Mouse (Mus musculus) skeletal muscle tissue, adult 2 months (tissue): ENCODE data around the gene Mef2c.

Experiments
- DNase-seq: peaks from one replicate; pipeline ENCODE4 v3.0.0-alpha.2; 2012; ENCODE audit warnings: low read depth, low spot score

Gene Mef2c

DNA sequence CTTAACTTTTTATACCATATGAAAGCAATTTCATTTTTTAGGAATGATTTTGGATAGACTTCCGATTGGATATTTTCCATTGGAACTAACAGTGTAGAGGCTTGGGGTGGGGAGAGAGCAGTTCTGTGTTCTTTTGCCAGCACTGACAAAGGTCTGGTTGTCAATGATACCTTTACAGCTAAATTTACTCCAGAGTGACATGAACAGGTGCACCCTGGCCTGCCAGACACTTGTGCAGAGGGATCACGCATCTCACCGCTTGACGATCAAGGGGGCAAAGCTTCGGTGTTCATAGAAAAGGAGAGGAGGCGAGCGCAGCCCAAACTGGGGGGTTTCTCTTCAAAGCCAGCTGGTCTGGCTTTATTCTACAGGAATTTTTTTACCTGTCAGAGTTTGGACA, at the start of gene Mef2c:
TSS of gene Mef2c (plus strand) at position 116 of the 400 bp plus-strand sequence.
- peak; percentile 95 for DNase-seq

DNA sequence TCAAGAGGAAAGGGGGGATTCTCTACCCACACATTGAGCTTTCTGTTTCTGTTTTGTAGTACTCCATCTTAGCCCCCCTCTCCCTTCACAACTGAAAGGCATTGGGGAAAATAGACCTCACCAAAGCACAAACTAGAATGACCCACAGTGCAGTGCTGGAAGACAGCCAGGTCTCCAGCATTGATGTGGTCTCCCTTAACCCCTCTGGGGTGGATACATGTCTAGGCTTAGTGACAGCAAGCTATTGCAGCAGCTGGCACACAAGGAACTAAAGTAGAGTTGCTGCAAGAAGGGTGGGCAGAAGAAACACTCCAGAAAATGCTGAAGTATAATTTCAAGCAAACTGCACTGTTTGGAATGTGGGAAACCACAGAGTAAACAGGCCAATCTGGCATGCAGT, 45.1 kb upstream of the Mef2c start:
- DNase-seq, result no peak

DNA sequence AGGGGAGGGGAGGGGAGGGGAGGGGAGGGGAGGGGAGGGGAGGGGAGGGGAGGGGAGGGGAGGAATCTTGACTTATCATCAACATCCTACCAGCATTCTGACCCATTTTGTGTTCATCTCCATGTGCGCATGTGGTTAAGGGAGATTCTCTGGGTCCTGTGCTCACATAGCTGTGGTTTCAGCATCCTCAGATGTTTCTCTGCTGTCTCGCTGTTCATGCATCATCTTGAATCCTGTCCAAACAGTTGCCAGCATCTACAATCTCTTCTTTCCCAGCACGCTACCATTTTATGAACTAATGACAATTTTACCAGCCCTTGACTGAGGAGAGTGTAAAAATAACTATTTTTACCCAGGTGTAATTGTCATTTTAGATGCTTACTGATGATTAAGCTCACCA, 44.2 kb upstream of the Mef2c start:
- no peak for DNase-seq

DNA sequence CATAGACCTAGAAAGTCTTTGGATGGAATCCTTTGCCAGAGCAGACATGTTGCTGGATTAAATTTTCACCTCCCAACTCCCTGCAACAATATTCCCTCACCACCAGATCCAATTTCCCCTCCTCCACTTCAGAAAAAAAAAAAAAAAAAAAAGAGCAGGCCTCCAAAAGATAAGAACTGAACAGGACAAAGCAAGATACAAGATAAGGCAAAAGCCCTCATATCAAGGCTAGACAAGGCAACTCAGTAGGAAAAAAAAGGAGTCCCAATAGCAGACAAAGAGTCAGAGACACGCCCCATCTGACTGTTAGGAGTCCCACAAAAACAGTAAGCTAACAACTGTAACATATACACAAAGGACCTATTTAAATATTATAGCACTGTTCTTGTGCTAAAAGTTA, 43.2 kb upstream of the Mef2c start:
- no peak for DNase-seq

DNA sequence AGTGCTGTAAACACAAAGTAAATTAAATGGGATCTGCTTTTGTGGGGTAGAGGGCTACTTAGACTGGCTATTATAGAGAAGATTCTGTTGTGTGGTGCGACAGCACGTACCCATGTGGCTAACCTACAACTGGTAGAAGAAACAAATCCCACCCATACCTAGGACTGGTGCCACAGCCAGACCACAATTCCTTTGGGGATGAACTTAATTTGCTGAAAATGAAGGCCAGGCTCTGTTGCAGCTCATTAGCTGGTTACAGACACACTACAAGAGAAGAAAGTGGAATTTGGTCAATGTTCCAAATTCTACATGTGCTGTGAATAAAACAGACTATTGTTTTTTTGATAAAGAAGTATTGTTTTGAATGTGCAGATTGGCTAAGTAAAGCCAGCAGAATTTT, 42.3 kb upstream of the Mef2c start:
- no peak for DNase-seq

DNA sequence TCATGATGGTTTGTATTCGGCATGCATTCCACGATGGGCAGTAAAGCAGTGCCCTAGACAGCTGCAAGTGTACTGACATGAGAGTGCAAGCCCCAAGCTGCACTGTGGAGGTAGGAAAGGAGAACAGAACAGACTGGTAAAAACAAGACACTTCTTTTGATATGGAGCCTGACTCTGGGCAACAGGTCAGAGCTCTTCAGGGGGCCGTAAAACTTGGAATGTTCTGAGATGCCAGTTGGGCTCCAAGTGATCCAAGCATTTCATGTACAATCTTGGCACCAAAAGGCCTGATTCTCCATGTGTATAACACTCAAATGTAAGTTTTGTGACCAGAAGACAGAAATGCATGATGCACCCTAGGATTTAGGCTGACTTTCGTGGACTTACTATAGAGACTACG, 37.1 kb upstream of the Mef2c start:
- no peak for DNase-seq

DNA sequence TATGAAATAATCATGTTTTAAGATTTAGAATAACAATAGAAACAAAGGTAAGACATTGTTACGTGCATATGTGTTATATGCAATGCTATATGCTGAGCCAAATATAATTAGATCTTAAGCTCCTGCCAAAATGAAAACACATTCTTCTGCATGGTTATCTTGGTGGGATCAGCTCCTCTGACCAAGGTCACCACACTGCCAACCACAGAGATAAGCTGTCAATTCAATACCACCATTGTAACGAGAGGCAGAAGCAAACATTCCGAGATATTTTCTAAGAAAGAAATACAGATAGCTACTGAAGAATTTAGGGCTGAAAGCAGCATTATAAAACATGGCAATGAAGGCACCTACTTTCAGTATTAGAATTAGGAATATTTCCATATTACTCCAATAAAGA, 35.0 kb upstream of the Mef2c start:
- DNase-seq, result no peak

DNA sequence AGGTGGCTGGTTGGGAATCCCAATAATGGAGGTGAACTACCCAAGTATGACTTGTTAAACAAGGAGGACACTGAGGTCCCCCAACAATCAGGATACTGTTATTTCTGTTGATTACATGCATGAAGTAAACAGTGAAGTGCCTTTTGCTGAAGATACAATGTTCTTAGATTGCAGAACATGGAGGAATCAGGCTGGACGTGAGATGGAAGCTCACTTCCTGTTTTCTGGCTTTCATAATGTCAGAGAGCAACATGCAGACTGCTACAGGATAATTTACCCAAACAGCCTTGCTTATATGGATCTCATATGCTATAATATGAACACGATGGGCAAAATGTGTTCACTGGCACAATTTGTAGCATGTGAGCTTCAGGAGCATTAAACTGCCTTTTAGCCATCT, 30.1 kb upstream of the Mef2c start:
- no peak for DNase-seq

DNA sequence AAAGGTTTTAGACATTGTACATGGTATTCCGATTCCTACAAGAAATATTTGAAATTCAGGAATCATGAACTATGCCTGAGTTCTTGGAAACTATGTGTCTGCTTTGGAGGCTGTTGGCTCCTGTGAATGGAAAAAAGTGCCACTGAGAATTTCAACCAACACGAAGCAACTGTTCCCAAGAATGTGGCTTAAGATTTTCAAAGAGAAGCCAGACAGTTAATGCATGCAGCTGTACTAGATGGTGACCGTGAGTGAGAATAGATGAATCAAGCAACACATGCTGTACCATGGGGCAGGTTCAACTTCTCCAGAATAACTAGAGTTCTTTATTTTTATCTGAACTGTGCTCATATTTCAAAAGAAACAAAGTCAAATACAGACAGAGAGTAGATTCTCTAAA, 23.4 kb upstream of the Mef2c start:
- no peak for DNase-seq

DNA sequence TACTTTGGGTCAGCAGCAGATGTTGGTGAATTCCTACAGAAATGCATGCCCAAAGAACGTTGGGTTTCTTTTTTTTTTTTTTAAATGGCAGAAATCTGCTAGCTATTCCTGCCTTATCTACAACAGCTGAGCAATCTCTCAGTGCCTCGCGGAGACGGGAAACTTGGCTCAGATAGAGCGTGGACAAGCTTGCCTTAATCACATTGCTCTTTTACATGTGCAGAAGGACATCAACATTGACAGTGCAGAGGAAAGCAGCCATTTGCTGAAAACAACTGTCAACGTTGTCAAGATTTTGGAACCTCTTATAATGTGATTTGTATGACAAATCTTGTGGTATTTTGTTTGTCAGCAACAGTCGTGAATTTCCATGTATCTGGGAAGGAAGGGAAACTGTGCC, 22.5 kb upstream of the Mef2c start:
- no peak for DNase-seq

DNA sequence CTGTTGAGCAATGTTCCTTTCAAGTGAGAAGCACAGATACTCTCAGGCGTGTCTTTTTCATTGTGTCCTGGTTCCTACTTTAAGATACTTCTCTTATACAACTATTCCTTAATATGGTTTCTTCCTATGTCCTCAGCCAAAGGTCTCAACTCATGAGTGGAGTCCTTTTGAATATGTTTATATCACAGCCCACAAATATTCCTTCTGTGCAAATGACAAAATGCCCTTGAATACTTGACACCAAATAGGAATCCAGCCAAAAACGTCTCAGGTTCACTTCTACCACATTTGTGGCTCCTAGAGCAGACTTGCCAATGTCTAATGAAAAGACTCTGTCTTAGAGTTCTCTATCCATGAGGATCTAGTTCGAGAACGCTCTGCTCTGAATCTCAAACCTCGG, 21.7 kb upstream of the Mef2c start:
- DNase-seq, result peak; percentile 63

DNA sequence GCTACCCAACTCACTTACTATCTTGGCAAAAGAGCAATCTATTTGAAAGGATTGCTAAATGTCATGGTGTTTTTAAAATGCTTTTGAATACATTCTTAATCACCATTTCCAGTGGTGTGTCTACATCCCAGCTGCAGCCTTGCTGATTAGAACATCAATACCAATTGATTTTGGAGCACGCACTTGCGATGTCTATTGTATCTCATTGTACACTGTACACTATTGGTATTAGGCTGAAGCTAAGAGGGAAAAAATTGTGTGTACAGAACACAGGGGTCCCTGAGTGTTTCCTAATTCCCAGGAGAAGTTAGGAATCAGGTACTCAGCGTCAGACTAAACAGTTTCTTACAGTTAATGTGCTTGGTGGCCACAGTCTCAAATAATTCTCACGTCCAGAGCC, 19.6 kb upstream of the Mef2c start:
- DNase-seq, result no peak

DNA sequence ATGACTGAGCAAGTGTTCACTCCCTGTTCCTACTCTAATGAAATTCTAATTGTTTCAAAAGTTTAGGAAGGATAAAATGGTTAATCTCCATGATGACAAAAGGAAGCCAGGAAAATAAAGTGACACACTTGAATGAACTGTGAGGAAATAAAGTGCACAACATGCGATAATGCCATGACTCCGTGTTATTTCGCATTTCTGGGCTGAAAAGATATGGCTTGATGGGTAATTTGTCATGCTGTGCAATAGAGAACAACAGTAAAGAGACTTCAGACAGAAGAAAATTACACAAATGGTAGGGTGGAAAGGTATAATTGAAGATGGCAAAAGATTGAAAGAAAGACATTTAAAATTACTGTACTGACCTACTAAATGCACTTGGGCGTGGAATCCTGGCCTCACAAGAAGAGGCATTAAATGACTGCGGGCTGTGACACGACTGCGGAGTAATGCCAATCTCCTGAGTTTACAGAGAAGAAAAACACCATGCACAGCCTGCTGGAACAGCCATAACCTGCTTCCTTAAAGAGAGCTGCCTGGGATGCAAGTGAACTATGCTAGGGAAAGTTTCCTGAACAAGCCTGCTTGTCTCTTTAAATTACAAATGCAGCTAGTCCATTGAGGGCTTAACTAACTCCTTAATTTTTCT, 19.0 kb upstream of the Mef2c start:
- DNase-seq, result no peak

DNA sequence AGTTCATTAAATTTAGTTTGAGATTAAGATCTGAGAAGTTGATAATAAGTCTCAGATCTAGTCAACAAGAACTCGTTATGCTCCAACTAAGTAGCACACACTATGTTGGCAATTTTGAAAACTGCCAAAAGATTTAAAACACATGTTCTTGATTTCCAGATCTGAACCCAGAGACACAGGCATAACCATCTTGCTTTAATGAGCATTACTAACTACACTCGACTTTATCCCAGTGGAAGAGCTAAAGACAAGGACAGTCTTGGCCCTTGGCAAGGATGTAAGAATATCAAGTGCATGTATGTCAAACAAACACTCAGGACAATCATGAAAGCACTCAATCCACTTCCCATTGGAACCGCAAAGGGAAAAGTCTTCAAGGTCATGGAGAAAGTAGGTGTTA, 11.8 kb upstream of the Mef2c start:
- no peak for DNase-seq

DNA sequence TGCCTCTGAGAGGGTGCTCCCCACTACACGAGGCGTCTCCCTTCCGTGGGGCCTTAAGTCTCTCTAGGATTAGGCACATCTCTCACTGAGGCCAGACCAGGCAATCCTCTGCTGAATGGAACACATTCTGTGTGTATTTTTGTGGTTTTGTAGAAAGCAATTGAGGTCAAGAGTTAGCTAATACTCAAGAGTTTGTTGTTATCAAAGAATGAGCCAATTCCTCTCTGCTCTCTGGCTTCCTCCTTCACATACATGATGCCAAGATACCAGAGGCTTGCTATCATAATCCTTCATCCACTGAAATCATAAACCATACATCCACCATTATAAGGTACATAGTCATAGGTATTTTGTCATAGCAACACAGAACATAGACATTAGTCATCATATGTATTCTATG, 6.1 kb upstream of the Mef2c start:
- DNase-seq, result no peak

DNA sequence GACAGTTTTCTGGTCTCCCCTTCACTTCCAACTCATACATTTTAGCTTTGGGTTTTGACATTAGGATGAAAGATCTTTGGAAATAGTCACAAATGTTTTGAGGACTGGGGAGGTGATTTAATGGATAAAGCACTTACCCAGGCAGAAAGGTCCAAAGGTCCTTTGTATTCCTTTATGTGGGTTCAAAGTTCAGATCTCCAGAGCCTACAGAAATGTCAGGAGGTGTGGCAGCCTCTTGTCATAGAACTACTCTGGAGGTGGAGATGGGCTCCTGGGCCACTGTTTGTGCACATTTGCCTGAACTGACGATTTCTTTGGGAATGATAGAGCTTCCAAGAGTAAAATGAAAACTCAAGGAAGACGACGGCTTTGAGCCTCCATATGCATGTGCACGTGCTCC, 4.3 kb upstream of the Mef2c start:
- no peak for DNase-seq

DNA sequence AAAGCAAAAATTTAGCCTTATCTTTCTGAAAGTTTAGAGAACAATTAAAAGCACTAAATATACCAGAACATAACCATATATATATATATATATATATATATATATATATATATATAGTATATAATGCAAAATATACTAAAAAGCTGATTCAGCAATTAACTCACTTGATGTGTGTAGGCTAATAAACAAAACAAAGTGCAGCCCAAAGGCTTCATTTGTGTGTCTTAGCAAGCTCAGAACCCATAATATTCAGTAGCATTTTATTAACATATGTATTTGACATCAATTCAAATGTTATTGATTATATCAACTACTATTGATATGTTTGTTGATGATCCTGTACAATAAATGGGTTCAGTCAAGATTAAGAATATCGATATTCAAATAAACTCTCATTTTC, 3.9 kb downstream of the Mef2c start:
- no peak for DNase-seq

DNA sequence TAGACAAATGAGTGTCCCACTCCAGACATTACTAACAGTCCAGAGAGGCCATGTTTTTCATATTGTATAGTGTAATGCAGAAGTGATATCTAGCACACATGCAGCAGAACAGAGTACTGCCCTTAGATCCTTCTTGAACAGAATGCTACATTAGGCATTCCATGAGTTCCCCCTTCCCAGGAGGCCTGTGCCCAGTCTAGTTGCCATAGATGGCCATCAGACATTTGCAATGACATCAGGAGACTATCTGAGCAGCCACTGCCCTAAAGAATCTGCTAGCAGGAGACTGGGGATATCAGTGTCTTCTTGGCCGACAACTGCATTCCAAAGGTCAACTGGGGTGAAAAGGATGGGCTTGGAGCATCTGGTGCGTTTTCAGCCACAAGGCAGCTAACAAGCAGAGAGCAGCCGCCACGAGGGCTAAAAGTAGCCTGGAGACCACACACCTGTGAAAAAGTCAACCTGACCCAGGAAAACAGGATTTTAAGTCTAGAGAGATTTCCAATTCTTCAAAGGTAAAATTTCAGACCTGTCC, 11.2 kb downstream of the Mef2c start:
- peak; percentile 85 for DNase-seq

DNA sequence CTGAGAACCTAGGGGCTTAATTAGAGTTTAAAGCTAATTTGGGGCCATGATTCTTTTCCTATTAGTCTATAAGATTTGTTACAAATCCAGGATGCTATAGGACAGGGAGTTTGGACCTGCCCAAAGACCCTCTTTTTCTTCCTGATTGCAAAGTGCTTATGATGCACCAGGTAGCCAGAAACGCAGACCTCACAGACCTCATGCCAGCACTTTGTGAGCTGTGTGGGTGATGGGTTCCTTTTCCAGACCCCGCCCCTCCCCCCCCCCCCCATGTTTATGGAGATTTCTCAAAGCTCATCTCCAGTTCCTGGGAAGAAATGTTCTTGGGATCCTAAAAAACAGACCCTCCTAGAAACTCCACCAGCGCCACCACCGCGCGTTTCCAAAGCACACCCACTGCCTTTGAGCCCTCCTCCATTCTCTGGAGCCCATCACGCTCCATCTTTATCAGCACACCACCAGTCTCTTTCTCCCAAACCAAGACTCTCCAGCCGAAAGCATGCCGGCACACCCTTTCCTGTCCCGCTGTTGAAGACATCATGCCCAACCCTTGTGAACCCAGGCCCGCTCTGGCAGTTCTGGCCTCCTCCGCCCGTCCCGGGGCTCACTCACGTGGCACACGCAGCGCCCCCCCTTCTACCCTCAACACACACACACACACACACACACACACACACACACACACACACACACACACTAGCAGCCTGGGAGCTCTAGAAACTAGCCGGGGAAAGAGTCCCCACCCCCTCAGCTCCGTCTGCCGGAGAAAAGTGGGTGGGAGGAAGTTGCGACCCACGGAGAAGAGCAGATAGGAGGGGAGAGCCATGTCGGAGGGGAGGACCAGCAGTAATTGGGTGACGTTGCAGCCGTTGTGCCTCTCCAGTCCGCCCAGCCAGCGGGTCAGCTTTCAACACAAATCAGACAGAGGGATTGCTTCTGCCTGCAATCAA, 14.1 kb downstream of the Mef2c start:
- DNase-seq, result peak; percentile 68

DNA sequence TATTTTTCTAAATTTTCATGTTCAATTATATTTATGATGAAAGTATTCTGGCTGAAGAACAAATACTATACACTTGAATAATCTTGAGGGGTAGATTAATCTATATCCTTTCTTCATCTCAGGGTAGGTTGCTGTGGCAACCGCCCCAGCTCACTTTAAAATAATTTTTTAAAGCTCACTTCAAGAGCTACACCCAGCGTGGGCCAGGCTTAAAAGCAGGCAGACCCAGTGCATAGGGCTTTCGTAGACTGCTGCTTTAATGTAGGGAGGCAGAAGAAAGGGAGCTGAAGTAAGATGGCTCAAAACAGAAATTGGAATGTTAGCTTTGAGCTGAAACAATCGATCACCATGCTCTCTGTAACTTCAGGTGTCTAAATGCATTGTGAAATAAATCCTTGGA, 17.0 kb downstream of the Mef2c start:
- DNase-seq, result no peak

DNA sequence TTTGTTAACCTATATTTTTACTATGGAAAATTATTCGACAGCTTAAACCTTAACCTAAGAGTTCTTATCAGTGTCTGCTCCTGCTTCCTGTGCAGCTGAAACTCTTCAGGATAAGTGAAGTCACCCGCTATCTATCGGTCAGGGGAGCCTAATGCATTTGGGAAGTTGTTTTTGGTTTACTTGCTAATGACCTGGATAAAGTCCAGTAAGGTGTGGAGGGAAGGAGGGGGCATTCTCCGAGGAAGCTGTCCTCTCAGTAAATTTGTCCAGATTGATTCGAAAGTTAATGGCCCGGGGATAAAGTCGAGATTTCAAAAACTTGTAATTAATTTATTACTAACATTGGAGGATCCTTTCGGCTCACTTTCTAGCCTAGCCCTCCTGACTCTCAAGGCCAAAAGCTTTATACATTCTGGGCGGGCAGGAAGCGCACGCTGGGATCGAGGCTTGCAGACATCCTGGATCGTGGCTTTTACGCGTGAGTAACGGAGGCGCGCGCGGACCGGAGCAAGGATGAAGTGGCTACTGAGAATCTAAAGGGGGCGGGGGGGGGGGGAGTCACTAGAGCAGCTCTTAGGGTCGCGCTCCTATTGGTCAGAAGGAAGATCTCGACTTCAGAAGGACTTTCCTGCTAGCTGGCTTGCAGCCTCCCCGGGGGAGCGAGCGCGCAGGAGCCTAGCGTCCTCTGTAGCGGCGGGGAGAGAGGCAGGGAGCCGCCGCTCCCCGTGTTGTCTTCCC, 19.6 kb downstream of the Mef2c start:
- DNase-seq, result peak; percentile 65
